Mouse (Mus musculus) stomach, postnatal 0 days (tissue): ENCODE measurements around the gene Sh3glb1. TPM values are rescaled to one million over a fixed set of nuclear protein-coding genes. Genes with fewer than 3 reads are reported as not detected.

Experiments
- ATAC-seq: fragments of 200-750 bp; cut with Nextera tagmentation; 2 replicates; pipeline ENCODE4 v1.8.0; 2017; ENCODE audit not compliant: low FRiP score, low TSS enrichment
- DNase-seq: peaks from one replicate; pipeline ENCODE4 v3.0.0-alpha.2; 2016; ENCODE audit warnings: low spot score
- H3K27ac ChIP-seq: fragments of 300-500 bp; sonication (generic); replicated peaks from 2 replicates; pipeline ENCODE4 v1.5.1; 2014; ENCODE audit warnings: mild to moderate bottlenecking, control low read depth
- H3K27me3 ChIP-seq: fragments of 300-500 bp; sonication (generic); 2 replicates; pipeline ENCODE4 v1.6.1; 2014; ENCODE audit warnings: low read length; ENCODE audit not compliant: control insufficient read depth, insufficient read depth
- H3K36me3 ChIP-seq: fragments of 300-500 bp; sonication (generic); 2 replicates; pipeline ENCODE4 v1.6.1; 2014; ENCODE audit warnings: low read length, mixed read lengths; ENCODE audit not compliant: control insufficient read depth, insufficient read depth
- H3K4me1 ChIP-seq: fragments of 300-500 bp; sonication (generic); replicated peaks from 2 replicates; pipeline ENCODE4 v1.6.1; 2014; ENCODE audit warnings: antibody characterized with exemption; ENCODE audit not compliant: control insufficient read depth, insufficient read depth
- H3K4me2 ChIP-seq: fragments of 300-500 bp; sonication (generic); replicated peaks from 2 replicates; pipeline ENCODE4 v1.6.1; 2014; ENCODE audit warnings: low read depth, mild to moderate bottlenecking, control low read depth, moderate library complexity
- H3K4me3 ChIP-seq: fragments of 300-500 bp; sonication (generic); 2 replicates; pipeline ENCODE4 v1.5.1; 2014; ENCODE audit warnings: low read depth, low read length, control low read depth
- H3K9ac ChIP-seq: fragments of 300-500 bp; sonication (generic); 2 replicates; pipeline ENCODE4 v1.6.1; 2014; ENCODE audit warnings: mild to moderate bottlenecking, low read length, control low read depth, mixed read lengths
- H3K9me3 ChIP-seq: fragments of 300-500 bp; sonication (generic); 2 replicates; pipeline ENCODE4 v1.6.1; 2016; ENCODE audit warnings: low read length; ENCODE audit not compliant: control insufficient read depth
- CTCF ChIP-seq: IDR thresholded peaks from 2 replicates; pipeline ENCODE4 v1.5.1; 2016; ENCODE audit warnings: antibody characterized with exemption, low read depth, mild to moderate bottlenecking, moderate library complexity
- EP300 ChIP-seq: optimal IDR thresholded peaks from 2 replicates; pipeline ENCODE3; 2016; ENCODE audit warnings: antibody characterized with exemption
- whole genome bisulfite sequencing: fragments of 180-500 bp; shearing (Covaris S2); extraction: QIAGEN DNeasy Blood & Tissue Kit; methylation state at CpG from one replicate; pipeline ENCODE4 v1.1.7; 2014; 5-methylcytosine and 5-hydroxymethylcytosine counted together
- polyA plus RNA-seq: library from polyadenylated mRNA; unstranded; fragments of >200 nt; fragmentation: Nextera tagmentation; extraction: Ambion mirVana; gene quantifications from 2 replicates; pipeline ENCODE4 v1.2.1, GENCODE M21; 2015

The Sh3glb1 gene
- polyA plus RNA-seq, 1 experiment from 2014 or later, result 130 TPM

DNA sequence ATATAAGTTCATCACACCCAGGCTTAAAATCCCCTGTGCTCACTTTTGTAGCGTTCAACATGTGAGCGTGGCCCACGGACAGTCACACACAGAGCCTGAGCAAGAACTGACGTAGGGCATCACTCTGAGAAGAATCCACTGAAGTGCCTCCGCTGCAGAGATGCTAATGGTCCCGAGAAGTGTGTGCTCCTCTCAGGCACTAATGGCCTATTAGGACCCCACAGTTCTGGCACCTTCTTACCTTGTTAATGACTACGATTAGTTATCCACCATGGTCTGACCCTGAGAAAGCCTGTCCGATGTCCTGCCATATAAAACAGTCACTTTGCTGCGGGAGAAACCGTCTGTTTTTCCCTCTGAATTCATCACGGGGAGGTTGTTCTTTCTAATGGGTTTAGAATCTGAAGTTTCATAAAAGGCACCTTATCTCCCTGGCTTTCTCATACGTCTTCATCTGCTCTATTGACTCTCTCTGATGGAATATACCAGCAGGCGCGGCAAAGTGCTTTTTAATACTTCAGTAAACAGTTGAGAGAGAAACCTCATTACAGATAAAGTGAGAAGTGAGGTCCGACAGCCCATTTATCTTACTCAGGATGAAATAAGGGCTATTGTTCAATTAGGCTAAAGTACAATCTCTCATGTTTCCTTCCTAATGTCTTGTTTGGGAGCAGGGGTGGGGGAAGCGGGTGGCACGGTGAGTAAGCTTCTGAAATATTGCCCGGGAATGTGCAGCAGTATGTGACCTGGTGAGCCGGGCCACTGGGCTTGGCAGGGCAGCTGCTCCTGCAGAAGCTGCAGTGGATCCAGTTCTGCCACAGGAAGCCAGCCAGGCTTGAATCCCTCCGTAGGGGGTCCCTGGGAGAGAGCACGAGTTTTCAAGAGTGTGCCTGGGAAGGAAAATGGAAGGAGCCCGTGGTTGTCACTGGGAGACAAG lies 55.5 kb downstream of the Sh3glb1 start:
- Histone ChIP-seq H3K9ac (peak overlapping the region; percentile 27; the same call in 1 of the 2 replicates), H3K9me3 (peaks cover 3% of the 10 kb centered on the region; the same call in 1 of the 2 replicates), H3K36me3 (no peaks in the 10 kb centered on the region), H3K4me3 (no peak overlapping the region), H3K27me3 (no peaks in the 10 kb centered on the region), H3K4me1 (0 out of 2 replicates have a peak, but pooled peaks cover 3% of the 10 kb centered on the region), H3K27ac (no peak overlapping the region), H3K4me2 (peak overlapping the region; percentile 32)
- ATAC-seq (peak; percentile 83), DNase-seq (peak; percentile 64)
- TF ChIP-seq CTCF, result no peak
- no peak for TF ChIP-seq EP300
- 26% methylated on average over 22 of the region's 22 CpGs for WGBS

- H3K9me3 ChIP-seq, result peaks cover 3% of the 10 kb centered on the region; the same call in 1 of the 2 replicates
- no peak overlapping the region for H3K9ac ChIP-seq
- H3K4me1 ChIP-seq, result 0 out of 2 replicates have a peak, but pooled peaks cover 3% of the 10 kb centered on the region
- no peak overlapping the region for H3K4me2 ChIP-seq
- H3K27ac ChIP-seq, result 0 out of 2 replicates have a peak overlapping the region, but pooled peaks have one; percentile 18
- TF ChIP-seq CTCF, result no peak
- no peak for TF ChIP-seq EP300
- peak; percentile 64 for ATAC-seq
- WGBS, result 88% methylated on average over 7 of the region's 7 CpGs
- DNase-seq, result no peak
- H3K27me3 ChIP-seq, result no peaks in the 10 kb centered on the region
- no peaks in the 10 kb centered on the region for H3K36me3 ChIP-seq
- H3K4me3 ChIP-seq, result no peak overlapping the region
Measured at GRCm38 (mm10) chr3:144663415-144664093, 56.6 kb downstream of the Sh3glb1 start.

- Histone ChIP-seq H3K4me1 (0 out of 2 replicates have a peak, but pooled peaks cover 3% of the 10 kb centered on the region), H3K9me3 (peaks cover 3% of the 10 kb centered on the region; the same call in 1 of the 2 replicates), H3K36me3 (no peaks in the 10 kb centered on the region), H3K4me2 (no peak overlapping the region), H3K9ac (no peak overlapping the region), H3K27ac (no peak overlapping the region), H3K4me3 (no peak overlapping the region), H3K27me3 (no peaks in the 10 kb centered on the region)
- 54% methylated on average over 8 of the region's 8 CpGs for WGBS
- DNase-seq (no peak), ATAC-seq (no peak)
- no peak for TF ChIP-seq CTCF
- no peak for TF ChIP-seq EP300
Measured at GRCm38 (mm10) chr3:144662215-144662852, 57.8 kb downstream of the Sh3glb1 start.

GRCm38 (mm10) chr3:144661439-144661838 lies 58.7 kb downstream of the Sh3glb1 start:
- no peak for DNase-seq
- ATAC-seq, result no peak
- Histone ChIP-seq H3K9ac (no peak overlapping the region), H3K9me3 (peaks cover 3% of the 10 kb centered on the region; the same call in 1 of the 2 replicates), H3K27ac (no peak overlapping the region), H3K36me3 (no peaks in the 10 kb centered on the region), H3K4me3 (no peak overlapping the region), H3K4me2 (no peak overlapping the region), H3K27me3 (no peaks in the 10 kb centered on the region), H3K4me1 (0 out of 2 replicates have a peak, but pooled peaks cover 3% of the 10 kb centered on the region)
- TF ChIP-seq EP300, result no peak
- no peak for TF ChIP-seq CTCF
- WGBS, result 72% methylated on average over 3 of the region's 3 CpGs

GRCm38 (mm10) chr3:144644202-144644601 lies 75.9 kb downstream of the Sh3glb1 start:
- Histone ChIP-seq H3K9me3 (no peaks in the 10 kb centered on the region), H3K4me3 (no peak overlapping the region), H3K27ac (no peak overlapping the region), H3K4me2 (no peak overlapping the region), H3K9ac (no peak overlapping the region), H3K36me3 (no peaks in the 10 kb centered on the region), H3K4me1 (no peaks in the 10 kb centered on the region), H3K27me3 (no peaks in the 10 kb centered on the region)
- 47% methylated on average over 5 of the region's 5 CpGs for WGBS
- DNase-seq, result no peak
- TF ChIP-seq CTCF, result no peak
- TF ChIP-seq EP300, result no peak
- no peak for ATAC-seq
